Mouse (Mus musculus): Measurements from ENCODE around the gene Krtap5-4. TPM values are rescaled to one million over a fixed set of nuclear protein-coding genes. Genes with fewer than 3 reads are reported as not detected.
"Not testable (repeated sequence)": the region's sequence is repeated elsewhere in the genome, so short reads cannot be mapped to it uniquely, and the experiment has no call there.

The Krtap5-4 gene
- polyA plus RNA-seq, 1 experiment from 2014 or later, result not detected

GRCm38 (mm10) chr7:142295418-142295817 is 7.9 kb upstream of the Krtap5-4 start:
- Histone ChIP-seq H3K9ac (no peak overlapping the region), H3K27ac (no peak overlapping the region)

GRCm38 (mm10) chr7:142296108-142296507 is 7.2 kb upstream of the Krtap5-4 start:
- not testable (repeated sequence) for H3K27me3 ChIP-seq; H3K9ac ChIP-seq; H3K36me3 ChIP-seq (replicated peaks); H3K27ac ChIP-seq; H3K9me3 ChIP-seq; ATAC-seq (ENCODE audit: low FRiP score); H3K4me2 ChIP-seq; H3K4me1 ChIP-seq; H3K4me3 ChIP-seq (replicated peaks)
- 39% methylated on average over 4 of the region's 4 CpGs for WGBS

More at GRCm38 (mm10) chr7:142295418-142295817, 7.9 kb upstream of the Krtap5-4 start:
- no peak for ATAC-seq (ENCODE audit: low FRiP score)
- Histone ChIP-seq H3K4me3 (replicated peaks) (no peak overlapping the region), H3K4me2 (no peak overlapping the region), H3K4me1 (no peaks in the 10 kb centered on the region), H3K9me3 (no peaks in the 10 kb centered on the region), H3K27me3 (0 out of 2 replicates have a peak, but pooled peaks cover 4% of the 10 kb centered on the region), H3K36me3 (replicated peaks) (no peaks in the 10 kb centered on the region)

GRCm38 (mm10) chr7:142297018-142297417 is 6.3 kb upstream of the Krtap5-4 start, which contains the start of gene Krtap5-1:
Gene Krtap5-1 (minus strand): TSS chr7:142297118.
- not testable (repeated sequence) for H3K4me3 ChIP-seq (replicated peaks); H3K27me3 ChIP-seq; ATAC-seq (ENCODE audit: low FRiP score); H3K36me3 ChIP-seq (replicated peaks); H3K4me2 ChIP-seq; H3K4me1 ChIP-seq; H3K9me3 ChIP-seq; H3K9ac ChIP-seq; H3K27ac ChIP-seq

GRCm38 (mm10) chr7:142303929-142304328 is 580 bp downstream of the Krtap5-4 start:
- H3K9me3 ChIP-seq, H3K9ac ChIP-seq: not testable (repeated sequence)
- WGBS, result 82% methylated on average over 1 of the region's 1 CpGs

GRCm38 (mm10) chr7:142314600-142315285 is 11.4 kb downstream of the Krtap5-4 start:
- no peak for ATAC-seq (ENCODE audit: low FRiP score)
- H3K9me3 ChIP-seq, result no peaks in the 10 kb centered on the region
- no peak overlapping the region for H3K4me3 ChIP-seq (replicated peaks)
- WGBS, result 53% methylated on average over 5 of the region's 5 CpGs
- H3K4me2 ChIP-seq, result no peak overlapping the region
- no peak overlapping the region for H3K9ac ChIP-seq
- H3K4me1 ChIP-seq, result peaks cover 10% of the 10 kb centered on the region
- H3K27ac ChIP-seq, result no peak overlapping the region
- H3K36me3 ChIP-seq (replicated peaks), result no peaks in the 10 kb centered on the region
- H3K27me3 ChIP-seq, result peaks cover under 1% of the 10 kb centered on the region; the same call in 1 of the 2 replicates

More at GRCm38 (mm10) chr7:142303929-142304328, 580 bp downstream of the Krtap5-4 start:
- not testable (repeated sequence) for H3K27ac ChIP-seq; ATAC-seq (ENCODE audit: low FRiP score); H3K4me2 ChIP-seq; H3K36me3 ChIP-seq (replicated peaks); H3K4me3 ChIP-seq (replicated peaks); H3K4me1 ChIP-seq
- peaks cover 22% of the 10 kb centered on the region; the same call in 1 of the 2 replicates for H3K27me3 ChIP-seq

- Histone ChIP-seq H3K4me1 (peaks cover 10% of the 10 kb centered on the region), H3K27ac (no peak overlapping the region), H3K4me2 (no peak overlapping the region), H3K27me3 (peaks cover 2% of the 10 kb centered on the region; the same call in 1 of the 2 replicates), H3K36me3 (replicated peaks) (no peaks in the 10 kb centered on the region), H3K4me3 (replicated peaks) (no peak overlapping the region), H3K9me3 (no peaks in the 10 kb centered on the region), H3K9ac (no peak overlapping the region)
- ATAC-seq (ENCODE audit: low FRiP score), result no peak
- 45% methylated on average over 6 of the region's 6 CpGs for WGBS
These were observed 13.2 kb downstream of the Krtap5-4 start for GRCm38 (mm10) chr7:142316558-142316957.

GRCm38 (mm10) chr7:142317216-142317615 is 13.9 kb downstream of the Krtap5-4 start:
- H3K9ac ChIP-seq, result no peak overlapping the region
- no peak overlapping the region for H3K4me2 ChIP-seq
- peaks cover 2% of the 10 kb centered on the region; the same call in 1 of the 2 replicates for H3K27me3 ChIP-seq
- H3K4me3 ChIP-seq (replicated peaks), result no peak overlapping the region
- no peak overlapping the region for H3K27ac ChIP-seq
- WGBS, result 88% methylated on average over 5 of the region's 5 CpGs
- H3K9me3 ChIP-seq, result no peaks in the 10 kb centered on the region
- no peak for ATAC-seq (ENCODE audit: low FRiP score)
- H3K36me3 ChIP-seq (replicated peaks), result no peaks in the 10 kb centered on the region
- peaks cover 10% of the 10 kb centered on the region for H3K4me1 ChIP-seq

GRCm38 (mm10) chr7:142319124-142319523 is 15.8 kb downstream of the Krtap5-4 start:
- ATAC-seq (ENCODE audit: low FRiP score), result no peak
- no peak overlapping the region for H3K4me3 ChIP-seq (replicated peaks)
- peaks cover 10% of the 10 kb centered on the region for H3K4me1 ChIP-seq
- WGBS, result 82% methylated on average over 11 of the region's 11 CpGs
- no peaks in the 10 kb centered on the region for H3K9me3 ChIP-seq
- no peak overlapping the region for H3K27ac ChIP-seq
- H3K4me2 ChIP-seq, result no peak overlapping the region
- H3K36me3 ChIP-seq (replicated peaks), result no peaks in the 10 kb centered on the region
- peaks cover 2% of the 10 kb centered on the region; the same call in 1 of the 2 replicates for H3K27me3 ChIP-seq
- no peak overlapping the region for H3K9ac ChIP-seq

GRCm38 (mm10) chr7:142320906-142321305 is 17.6 kb downstream of the Krtap5-4 start:
- Histone ChIP-seq H3K27me3 (peaks cover 2% of the 10 kb centered on the region; the same call in 1 of the 2 replicates), H3K4me3 (replicated peaks) (no peak overlapping the region), H3K4me2 (no peak overlapping the region), H3K9me3 (no peaks in the 10 kb centered on the region), H3K9ac (no peak overlapping the region), H3K4me1 (no peaks in the 10 kb centered on the region), H3K36me3 (replicated peaks) (no peaks in the 10 kb centered on the region), H3K27ac (no peak overlapping the region)
- 52% methylated on average over 2 of the region's 2 CpGs for WGBS
- no peak for ATAC-seq (ENCODE audit: low FRiP score)

- not testable (repeated sequence) for H3K27ac ChIP-seq; H3K4me1 ChIP-seq; H3K9ac ChIP-seq; H3K9me3 ChIP-seq; H3K4me3 ChIP-seq (replicated peaks); H3K36me3 ChIP-seq (replicated peaks); H3K27me3 ChIP-seq; ATAC-seq (ENCODE audit: low FRiP score); H3K4me2 ChIP-seq
- WGBS, result 45% methylated on average over 7 of the region's 10 CpGs
These were observed 18.4 kb downstream of the Krtap5-4 start for GRCm38 (mm10) chr7:142321637-142322306.

GRCm38 (mm10) chr7:142322641-142323040 is 19.3 kb downstream of the Krtap5-4 start:
- Histone ChIP-seq H3K36me3 (replicated peaks) (no peaks in the 10 kb centered on the region), H3K4me3 (replicated peaks) (no peak overlapping the region), H3K9ac (no peak overlapping the region), H3K4me2 (no peak overlapping the region), H3K9me3 (no peaks in the 10 kb centered on the region), H3K27me3 (peaks cover 2% of the 10 kb centered on the region; the same call in 1 of the 2 replicates), H3K4me1 (no peaks in the 10 kb centered on the region), H3K27ac (no peak overlapping the region)
- ATAC-seq (ENCODE audit: low FRiP score), result no peak
- 91% methylated on average over 6 of the region's 6 CpGs for WGBS

GRCm38 (mm10) chr7:142323396-142324117 is 20.2 kb downstream of the Krtap5-4 start:
- Histone ChIP-seq H3K9me3 (no peaks in the 10 kb centered on the region), H3K36me3 (replicated peaks) (no peaks in the 10 kb centered on the region), H3K27ac (no peak overlapping the region), H3K4me2 (no peak overlapping the region), H3K27me3 (peaks cover 2% of the 10 kb centered on the region; the same call in 1 of the 2 replicates), H3K4me3 (replicated peaks) (no peak overlapping the region), H3K4me1 (no peaks in the 10 kb centered on the region), H3K9ac (no peak overlapping the region)
- ATAC-seq (ENCODE audit: low FRiP score), result no peak
- WGBS, result 91% methylated on average over 12 of the region's 12 CpGs
